Mouse (Mus musculus) left cerebral cortex, adult 8-10 months (tissue): ENCODE measurements around the gene BC005537. TPM values are rescaled to one million over a fixed set of nuclear protein-coding genes. Genes with fewer than 3 reads are reported as not detected.
A peak's percentile ranks its signal among the peaks of the same experiment; 100 is the strongest.
"Not testable (repeated sequence)": the region's sequence is repeated elsewhere in the genome, so short reads cannot be mapped to it uniquely, and the experiment has no call there.

ENCODE experiments used
- DNase-seq, 2 experiments: peaks; one replicate each; pipeline ENCODE4 v3.0.0; 2022; ENCODE audit warnings: low spot score in 2 of 2
- total RNA-seq, 4 experiments: library from RNA; stranded (reverse); gene quantifications; 2 replicates each; pipeline ENCODE4 v1.2.4; 2022

Gene BC005537
- 100 to 1,000 TPM; 134 to 163 (median 147) TPM for total RNA-seq

- DNase-seq: peak; percentile 24 to 36
Observed at GRCm38 (mm10) chr13:24801308-24801921, at the start of gene BC005537. BC005537 (plus strand) TSS chr13:24801657.

GRCm38 (mm10) chr13:24756756-24757155 is 44.7 kb upstream of the BC005537 start:
- DNase-seq: no peak

- no peak for DNase-seq
Observed at GRCm38 (mm10) chr13:24757820-24758564, 43.5 kb upstream of the BC005537 start.

GRCm38 (mm10) chr13:24759451-24759850 is 42.0 kb upstream of the BC005537 start:
- DNase-seq: no peak

GRCm38 (mm10) chr13:24760351-24760870 is 41.0 kb upstream of the BC005537 start:
- DNase-seq: no peak

- DNase-seq: no peak
Observed at GRCm38 (mm10) chr13:24761083-24761402, 40.4 kb upstream of the BC005537 start.

GRCm38 (mm10) chr13:24761403-24762227 is 39.8 kb upstream of the BC005537 start, which contains the start of gene Gmnn:
Gmnn (minus strand) TSS chr13:24761923.
- peak; percentile 75 to 76 for DNase-seq

- no peak for DNase-seq
Observed at GRCm38 (mm10) chr13:24762254-24762653, 39.2 kb upstream of the BC005537 start.

- DNase-seq: not testable (repeated sequence)
Observed at GRCm38 (mm10) chr13:24767809-24768208, 33.6 kb upstream of the BC005537 start.

- not testable (repeated sequence) for DNase-seq
Observed at GRCm38 (mm10) chr13:24771482-24771881, 30.0 kb upstream of the BC005537 start.

- DNase-seq: peak in 1 of 2 experiments; percentile 25
Observed at GRCm38 (mm10) chr13:24776146-24776844, 25.2 kb upstream of the BC005537 start.

- DNase-seq: no peak
Observed at GRCm38 (mm10) chr13:24778026-24778425, 23.4 kb upstream of the BC005537 start.

- no peak for DNase-seq
Observed at GRCm38 (mm10) chr13:24778706-24779380, 22.6 kb upstream of the BC005537 start.

GRCm38 (mm10) chr13:24781916-24782315 is 19.5 kb upstream of the BC005537 start:
- no peak for DNase-seq

- peak in 1 of 2 experiments; percentile 61 for DNase-seq
Observed at GRCm38 (mm10) chr13:24786014-24786490, 15.4 kb upstream of the BC005537 start.

GRCm38 (mm10) chr13:24787477-24787876 is 14.0 kb upstream of the BC005537 start:
- DNase-seq: no peak

GRCm38 (mm10) chr13:24791349-24791748 is 10.1 kb upstream of the BC005537 start:
- DNase-seq: no peak

- DNase-seq: peak in 1 of 2 experiments; percentile 24
Observed at GRCm38 (mm10) chr13:24792411-24793045, 8.9 kb upstream of the BC005537 start.

- no peak for DNase-seq
Observed at GRCm38 (mm10) chr13:24798686-24799085, 2.8 kb upstream of the BC005537 start.

- DNase-seq: no peak
Observed at GRCm38 (mm10) chr13:24799378-24799777, 2.1 kb upstream of the BC005537 start.
